Mouse (Mus musculus) intestine, embryonic 14.5 days (tissue): ENCODE results near the gene Adamts6. TPM values are rescaled to one million over a fixed set of nuclear protein-coding genes. Genes with fewer than 3 reads are reported as not detected.

ENCODE experiments used
- ATAC-seq: fragments of 200-750 bp; cut with Nextera tagmentation; replicated peaks from 2 replicates; pipeline ENCODE4 v1.8.0; 2017; ENCODE audit warnings: low read depth, moderate number of reproducible peaks, moderate TSS enrichment, moderate library complexity; ENCODE audit not compliant: low FRiP score, low TSS enrichment
- DNase-seq: peaks from one replicate; pipeline ENCODE4 v3.0.0-alpha.2; 2018; ENCODE audit warnings: low spot score
- H3K27ac ChIP-seq: fragments of 300-500 bp; sonication (generic); 2 replicates; pipeline ENCODE4 v1.5.1; 2014; ENCODE audit warnings: low read depth, mild to moderate bottlenecking, control low read depth
- H3K27me3 ChIP-seq: fragments of 300-500 bp; sonication (generic); replicated peaks from 2 replicates; pipeline ENCODE4 v1.6.1; 2014; ENCODE audit warnings: low read length, control low read depth; ENCODE audit not compliant: control insufficient read depth, insufficient read depth
- H3K36me3 ChIP-seq: fragments of 300-500 bp; sonication (generic); 2 replicates; pipeline ENCODE4 v1.6.1; 2014; ENCODE audit warnings: low read length, control low read depth; ENCODE audit not compliant: control insufficient read depth, insufficient read depth
- H3K4me1 ChIP-seq: fragments of 300-500 bp; sonication (generic); replicated peaks from 2 replicates; pipeline ENCODE4 v1.6.1; 2014; ENCODE audit warnings: low read length, control low read depth, mixed read lengths; ENCODE audit not compliant: control insufficient read depth, insufficient read depth
- H3K4me2 ChIP-seq: fragments of 300-500 bp; sonication (generic); 2 replicates; pipeline ENCODE4 v1.6.1; 2014; ENCODE audit warnings: low read length
- H3K4me3 ChIP-seq: fragments of 300-500 bp; sonication (generic); 2 replicates; pipeline ENCODE4 v1.5.1; 2014; ENCODE audit warnings: low read depth, low read length, control low read depth, mixed read lengths
- H3K9ac ChIP-seq: fragments of 300-500 bp; sonication (generic); 2 replicates; pipeline ENCODE4 v1.6.1; 2014; ENCODE audit warnings: mild to moderate bottlenecking, low read length
- H3K9me3 ChIP-seq: fragments of 300-500 bp; sonication (generic); 2 replicates; pipeline ENCODE4 v1.6.1; 2016; ENCODE audit warnings: low read length, control low read depth; ENCODE audit not compliant: control insufficient read depth
- WGBS: fragments of 180-500 bp; shearing (Covaris S2); extraction: QIAGEN DNeasy Blood & Tissue Kit; methylation state at CpG from one replicate; pipeline ENCODE4 v1.1.7; 2014; 5-methylcytosine and 5-hydroxymethylcytosine counted together
- polyA plus RNA-seq: library from polyadenylated mRNA; unstranded; fragments of >200 nt; fragmentation: Nextera tagmentation; extraction: Ambion mirVana; gene quantifications from 2 replicates; pipeline ENCODE4 v1.2.1, GENCODE M21; 2014

Gene Adamts6
- polyA plus RNA-seq, 1 experiment from 2014 or later: 4.5 TPM

GRCm38 (mm10) chr13:104295472-104295871 lies 7.8 kb downstream of the Adamts6 start:
- H3K9ac ChIP-seq: no peak overlapping the region
- no peak for DNase-seq
- H3K27me3 ChIP-seq: no peaks in the 10 kb centered on the region
- 94% methylated on average over 1 of the region's 1 CpGs for WGBS
- H3K4me3 ChIP-seq: no peak overlapping the region
- H3K4me2 ChIP-seq: no peak overlapping the region
- H3K36me3 ChIP-seq: 0 out of 2 replicates have a peak, but pooled peaks cover 4% of the 10 kb centered on the region
- H3K4me1 ChIP-seq: no peaks in the 10 kb centered on the region
- H3K9me3 ChIP-seq: no peaks in the 10 kb centered on the region
- ATAC-seq: no peak
- no peak overlapping the region for H3K27ac ChIP-seq

- ATAC-seq: no peak
Observed at GRCm38 (mm10) chr13:104329336-104329735, 41.7 kb downstream of the Adamts6 start.

GRCm38 (mm10) chr13:104329742-104330141 lies 42.1 kb downstream of the Adamts6 start:
- Histone ChIP-seq H3K4me3 (no peak overlapping the region), H3K27ac (no peak overlapping the region), H3K4me2 (no peak overlapping the region), H3K27me3 (no peaks in the 10 kb centered on the region), H3K9ac (no peak overlapping the region), H3K36me3 (no peaks in the 10 kb centered on the region), H3K9me3 (no peaks in the 10 kb centered on the region), H3K4me1 (no peaks in the 10 kb centered on the region; the same call in 1 of the 2 replicates)
- no peak for ATAC-seq
- 50% methylated on average over 2 of the region's 2 CpGs for WGBS
- DNase-seq: no peak

More at GRCm38 (mm10) chr13:104329336-104329735, 41.7 kb downstream of the Adamts6 start:
- no peak overlapping the region for H3K27ac ChIP-seq
- WGBS: 89% methylated on average over 3 of the region's 3 CpGs
- no peak overlapping the region for H3K4me2 ChIP-seq
- no peak overlapping the region for H3K9ac ChIP-seq
- no peaks in the 10 kb centered on the region; the same call in 1 of the 2 replicates for H3K4me1 ChIP-seq
- H3K4me3 ChIP-seq: no peak overlapping the region
- H3K36me3 ChIP-seq: no peaks in the 10 kb centered on the region
- no peaks in the 10 kb centered on the region for H3K27me3 ChIP-seq
- DNase-seq: no peak
- H3K9me3 ChIP-seq: no peaks in the 10 kb centered on the region

- H3K36me3 ChIP-seq: no peaks in the 10 kb centered on the region
- DNase-seq (no peak), ATAC-seq (no peak)
- H3K9me3 ChIP-seq: no peaks in the 10 kb centered on the region
- WGBS: 42% methylated on average over 5 of the region's 5 CpGs
- H3K9ac ChIP-seq: no peak overlapping the region
- H3K4me1 ChIP-seq: no peaks in the 10 kb centered on the region
- H3K4me3 ChIP-seq: no peak overlapping the region
- no peak overlapping the region for H3K4me2 ChIP-seq
- no peak overlapping the region for H3K27ac ChIP-seq
- H3K27me3 ChIP-seq: no peaks in the 10 kb centered on the region
Observed at GRCm38 (mm10) chr13:104352590-104352989, 65.0 kb downstream of the Adamts6 start.

GRCm38 (mm10) chr13:104393427-104394356 lies 106.1 kb downstream of the Adamts6 start:
- Histone ChIP-seq H3K36me3 (no peaks in the 10 kb centered on the region), H3K4me3 (no peak overlapping the region), H3K9me3 (no peaks in the 10 kb centered on the region), H3K27me3 (no peaks in the 10 kb centered on the region), H3K4me1 (no peaks in the 10 kb centered on the region), H3K9ac (no peak overlapping the region), H3K27ac (no peak overlapping the region), H3K4me2 (no peak overlapping the region)
- ATAC-seq (no peak), DNase-seq (no peak)
- 92% methylated on average over 8 of the region's 8 CpGs for WGBS

- H3K9ac ChIP-seq: no peak overlapping the region
- no peaks in the 10 kb centered on the region for H3K27me3 ChIP-seq
- no peak overlapping the region for H3K4me3 ChIP-seq
- H3K4me2 ChIP-seq: no peak overlapping the region
- H3K4me1 ChIP-seq: no peaks in the 10 kb centered on the region
- WGBS: 75% methylated on average over 8 of the region's 8 CpGs
- ATAC-seq (no peak), DNase-seq (no peak)
- H3K36me3 ChIP-seq: peaks cover 6% of the 10 kb centered on the region; the same call in 1 of the 2 replicates
- H3K27ac ChIP-seq: no peak overlapping the region
- no peaks in the 10 kb centered on the region for H3K9me3 ChIP-seq
Observed at GRCm38 (mm10) chr13:104397814-104398213, 110.2 kb downstream of the Adamts6 start.

GRCm38 (mm10) chr13:104432734-104433133 lies 145.1 kb downstream of the Adamts6 start:
- H3K9ac ChIP-seq: no peak overlapping the region

GRCm38 (mm10) chr13:104442559-104442958 lies 154.9 kb downstream of the Adamts6 start:
- Histone ChIP-seq H3K9me3 (no peaks in the 10 kb centered on the region), H3K4me1 (no peaks in the 10 kb centered on the region), H3K4me3 (no peak overlapping the region), H3K27me3 (no peaks in the 10 kb centered on the region), H3K9ac (no peak overlapping the region), H3K36me3 (peaks cover 12% of the 10 kb centered on the region), H3K4me2 (no peak overlapping the region), H3K27ac (no peak overlapping the region)
- ATAC-seq (no peak), DNase-seq (no peak)
- WGBS: 78% methylated on average over 7 of the region's 7 CpGs

More at GRCm38 (mm10) chr13:104432734-104433133, 145.1 kb downstream of the Adamts6 start:
- no peak overlapping the region for H3K4me2 ChIP-seq
- no peaks in the 10 kb centered on the region for H3K27me3 ChIP-seq
- 82% methylated on average over 2 of the region's 2 CpGs for WGBS
- no peaks in the 10 kb centered on the region for H3K9me3 ChIP-seq
- ATAC-seq (no peak), DNase-seq (no peak)
- H3K4me1 ChIP-seq: no peaks in the 10 kb centered on the region
- no peaks in the 10 kb centered on the region for H3K36me3 ChIP-seq
- no peak overlapping the region for H3K4me3 ChIP-seq
- no peak overlapping the region for H3K27ac ChIP-seq
